Mouse (Mus musculus): ENCODE measurements around the gene Fat2.

DNA sequence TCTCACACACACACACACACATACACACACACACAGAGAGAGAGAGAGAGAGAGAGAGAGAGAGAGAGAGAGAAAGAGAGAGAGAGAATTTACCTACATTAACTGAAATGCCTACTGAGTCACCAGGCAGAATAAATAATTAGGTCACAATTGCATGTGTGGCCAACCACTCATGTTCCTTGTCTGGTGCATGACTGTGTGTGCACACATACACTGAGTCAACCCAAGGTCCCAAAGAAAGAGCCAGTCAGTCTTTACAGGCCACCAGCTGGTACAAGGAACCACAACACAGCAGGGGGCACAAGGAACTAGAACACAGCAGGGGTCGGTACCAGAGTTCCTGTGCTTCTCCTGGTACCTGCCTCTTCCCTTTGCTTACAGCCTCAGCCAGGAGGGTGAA, 99.5 kb downstream of the Fat2 start:
- TF ChIP-seq CTCF (IDR thresholded peaks at IDR 0.05; ENCODE audit: low read depth, low read length) (no peak), POLR2A (IDR thresholded peaks at IDR 0.05; ENCODE audit: borderline replicate concordance, low read depth, low read length) (no peak)
